14 mouse cellular contexts compared by ENCODE assay signal in genomic region chr7:125716724-125717123, GRCm38 (mm10). TPM values are rescaled to one million over a fixed set of nuclear protein-coding genes. Genes with fewer than 3 reads are reported as not detected.
DNase-seq lines count a peak whose midpoint lies in the region; ATAC-seq and TF ChIP-seq lines count a peak whose summit lies in the region.
"Had no signal": no experiment of that assay in that cellular context is flagged by ENCODE, and none has a peak within 500 bp of the region (broad histone marks: within the 10 kb centered on the region; RNA-seq: fewer than 3 reads in every experiment).

No protein-coding gene starts in this region.

- no peak for TF ChIP-seq EP300 in liver, postnatal 0 days (IDR thresholded peaks at IDR 0.05; ENCODE audit: low read depth)

- H3K4me1 ChIP-seq in embryonic fibroblast, embryonic 13.5 days (ENCODE audit: control insufficient read depth, insufficient read depth, low read length), result peaks cover 8% of the 10 kb centered on the region; the same call in 1 of the 2 replicates
- H3K4me1 ChIP-seq in intestine, embryonic 15.5 days (replicated peaks), result peaks cover 12% of the 10 kb centered on the region
- no peaks in the 10 kb centered on the region for H3K4me1 ChIP-seq in forebrain, embryonic 12.5 days
- H3K4me1 ChIP-seq in liver, postnatal 0 days (ENCODE audit: insufficient read depth), result peaks cover 5% of the 10 kb centered on the region; the same call in 1 of the 2 replicates

- DNase-seq in kidney, postnatal 4 days, result peak; percentile 11 to 19
- no peak for DNase-seq in kidney, postnatal 36 days
- DNase-seq in lung, postnatal 4 days, result peak; percentile 39 to 68
- DNase-seq in cerebellum, adult 11 months, result no peak
- DNase-seq in liver, postnatal 0 days, result no peak
- DNase-seq: gastrocnemius, postnatal 36 days; kidney, adult 11 months; right cerebral cortex, postnatal 14 days had no signal

- WGBS in intestine, embryonic 15.5 days, result 52% methylated on average over 2 of the region's 2 CpGs
- WGBS in forebrain, embryonic 12.5 days, result 77% methylated on average over 2 of the region's 2 CpGs
- WGBS in liver, postnatal 0 days (ENCODE audit: insufficient replicate concordance), result 62% methylated on average over 2 of the region's 2 CpGs

- TF ChIP-seq POLR2A in embryonic fibroblast, embryonic 13.5 days (IDR thresholded peaks at IDR 0.05; ENCODE audit: low read depth, low read length), result peak; percentile 17; the same call in 1 of the 2 replicates

- no peak overlapping the region for H3K4me2 ChIP-seq in intestine, embryonic 15.5 days (replicated peaks)
- H3K4me2 ChIP-seq in forebrain, embryonic 12.5 days, result no peak overlapping the region
- no peak overlapping the region for H3K4me2 ChIP-seq in liver, postnatal 0 days (ENCODE audit: low read depth, low read length)
- H3K4me2 ChIP-seq: embryonic facial prominence, embryonic 12.5 days had no signal

- H3K27me3 ChIP-seq in intestine, embryonic 15.5 days (replicated peaks), result no peaks in the 10 kb centered on the region
- no peaks in the 10 kb centered on the region for H3K27me3 ChIP-seq in forebrain, embryonic 12.5 days
- H3K27me3 ChIP-seq in liver, postnatal 0 days (ENCODE audit: insufficient read depth, low read length), result no peaks in the 10 kb centered on the region
- H3K27me3 ChIP-seq: CH12.LX; embryonic facial prominence, embryonic 12.5 days had no signal

- no peak overlapping the region for H3K9ac ChIP-seq in intestine, embryonic 15.5 days
- H3K9ac ChIP-seq in forebrain, embryonic 12.5 days, result no peak overlapping the region
- no peak overlapping the region for H3K9ac ChIP-seq in liver, postnatal 0 days (replicated peaks)
- H3K9ac ChIP-seq: embryonic facial prominence, embryonic 12.5 days had no signal

- no peaks in the 10 kb centered on the region for H3K9me3 ChIP-seq in intestine, embryonic 15.5 days
- no peaks in the 10 kb centered on the region for H3K9me3 ChIP-seq in forebrain, embryonic 12.5 days
- H3K9me3 ChIP-seq in liver, postnatal 0 days (ENCODE audit: low read length), result no peaks in the 10 kb centered on the region
- H3K9me3 ChIP-seq: embryonic facial prominence, embryonic 12.5 days had no signal

- H3K36me3 ChIP-seq in intestine, embryonic 15.5 days, result no peaks in the 10 kb centered on the region
- 0 out of 2 replicates have a peak, but pooled peaks cover under 1% of the 10 kb centered on the region for H3K36me3 ChIP-seq in forebrain, embryonic 12.5 days (replicated peaks)
- H3K36me3 ChIP-seq in liver, postnatal 0 days (replicated peaks; ENCODE audit: insufficient read depth, low read length), result no peaks in the 10 kb centered on the region

- ATAC-seq in intestine, embryonic 15.5 days, result peak; percentile 74
- no peak for ATAC-seq in forebrain, embryonic 12.5 days (ENCODE audit: low FRiP score)
- no peak for ATAC-seq in liver, postnatal 0 days

- no peak overlapping the region for H3K4me3 ChIP-seq in embryonic fibroblast, embryonic 13.5 days (ENCODE audit: insufficient read depth, low read length)
- H3K4me3 ChIP-seq in intestine, embryonic 15.5 days (replicated peaks), result no peak overlapping the region
- H3K4me3 ChIP-seq in forebrain, embryonic 12.5 days (replicated peaks), result no peak overlapping the region
- no peak overlapping the region for H3K4me3 ChIP-seq in liver, postnatal 0 days (ENCODE audit: low read depth, low read length)
- H3K4me3 ChIP-seq: embryonic facial prominence, embryonic 12.5 days had no signal

- H3K27ac ChIP-seq in embryonic fibroblast, embryonic 13.5 days (ENCODE audit: insufficient read depth, low read length), result peak overlapping the region; percentile 24; the same call in 1 of the 2 replicates
- peak overlapping the region; percentile 23 for H3K27ac ChIP-seq in intestine, embryonic 15.5 days
- no peak overlapping the region for H3K27ac ChIP-seq in forebrain, embryonic 12.5 days
- H3K27ac ChIP-seq in liver, postnatal 0 days (ENCODE audit: low read depth), result no peak overlapping the region
- H3K27ac ChIP-seq: embryonic facial prominence, embryonic 12.5 days; macrophage had no signal

- TF ChIP-seq CTCF in embryonic fibroblast, embryonic 13.5 days (IDR thresholded peaks at IDR 0.05; ENCODE audit: borderline replicate concordance, insufficient read depth, low read length), result no peak
- no peak for TF ChIP-seq CTCF in liver, postnatal 0 days (IDR thresholded peaks at IDR 0.05; ENCODE audit: low read depth)

RNA-seq across cellular contexts. Expression of gene D430042O09Rik, which starts 9.0 kb away (rescaled TPM):
- 13.0 and 13.5 TPM in 2 replicates for polyA plus RNA-seq in embryonic fibroblast, embryonic 13.5 days (2011; ENCODE audit: insufficient read length, low read depth, missing spikeins)
- 5.5 and 6.9 TPM in 2 replicates for polyA plus RNA-seq in intestine, embryonic 15.5 days (2015; fragmentation: Nextera tagmentation; extraction: Ambion mirVana)
- 9.9 and 12.2 TPM in 2 replicates for polyA plus RNA-seq in forebrain, embryonic 12.5 days (2016; fragmentation: Nextera tagmentation; extraction: Ambion mirVana)
- polyA plus RNA-seq in liver, postnatal 0 days (2015; fragmentation: Nextera tagmentation; extraction: Ambion mirVana), result 1.2 and 1.3 TPM in 2 replicates

RNA-seq across cellular contexts. Expression of gene Gtf3c1, which starts 9.1 kb away (rescaled TPM):
- polyA plus RNA-seq in embryonic fibroblast, embryonic 13.5 days (2011; ENCODE audit: insufficient read length, low read depth, missing spikeins), result 74.2 and 93.3 TPM in 2 replicates
- polyA plus RNA-seq in intestine, embryonic 15.5 days (2015; fragmentation: Nextera tagmentation; extraction: Ambion mirVana), result 19.3 and 20.4 TPM in 2 replicates
- polyA plus RNA-seq in forebrain, embryonic 12.5 days (2016; fragmentation: Nextera tagmentation; extraction: Ambion mirVana), result 51.4 and 53.6 TPM in 2 replicates
- polyA plus RNA-seq in liver, postnatal 0 days (2015; fragmentation: Nextera tagmentation; extraction: Ambion mirVana), result 3.3 and 4.8 TPM in 2 replicates

Comparison
In these comparisons a context has a peak if more than half of its experiments do, and no peak if none do; other contexts are left out.
1. DNase-seq: peak in kidney, postnatal 4 days (2 of 2) and lung, postnatal 4 days (2 of 2); none in kidney, postnatal 36 days (0 of 2), cerebellum, adult 11 months (single experiment) and liver, postnatal 0 days (single experiment).
2. H3K27ac ChIP-seq: peak in embryonic fibroblast, embryonic 13.5 days (single experiment) and intestine, embryonic 15.5 days (single experiment); none in forebrain, embryonic 12.5 days (single experiment) and liver, postnatal 0 days (single experiment).